Mouse (Mus musculus): Measurements from ENCODE around the gene Rhbdl1.

- TF ChIP-seq CTCF (IDR thresholded peaks at IDR 0.05) (no peak), EP300 (IDR thresholded peaks at IDR 0.05) (no peak)
Observed at GRCm38 (mm10) chr17:25863681-25864080, 26.6 kb upstream of the Rhbdl1 start.

All from lung, postnatal 0 days (tissue).